Mouse (Mus musculus): ENCODE measurements around the gene Cep250. TPM values are rescaled to one million over a fixed set of nuclear protein-coding genes. Genes with fewer than 3 reads are reported as not detected.

Gene Cep250
- total RNA-seq, 2 experiments from 2014 or later, result 22.2 to 23.9 TPM

- intact Hi-C loops (cut with DNase I), result loop anchor here (10.0 kb wide), 1 partner anchor 175 kb away; no protein-coding TSS in a partner anchor
- DNase-seq, result no peak
These were observed 3.7 kb downstream of the Cep250 start for GRCm38 (mm10) chr2:155959981-155960380.

- intact Hi-C loops (cut with DNase I), result loop anchor here (10.0 kb wide), 1 partner anchor 173 kb away; no protein-coding TSS in a partner anchor
- DNase-seq, result peak; percentile 45
These were observed 5.6 kb downstream of the Cep250 start for GRCm38 (mm10) chr2:155961862-155962261.

- DNase-seq, result no peak
These were observed 6.7 kb downstream of the Cep250 start for GRCm38 (mm10) chr2:155962991-155963390.

GRCm38 (mm10) chr2:155973348-155973747 is 17.1 kb downstream of the Cep250 start:
- DNase-seq, result no peak
- intact Hi-C loops (cut with DNase I), result loop anchor here (10.0 kb wide), 1 partner anchor 191 kb away; no protein-coding TSS in a partner anchor

More at GRCm38 (mm10) chr2:155962991-155963390, 6.7 kb downstream of the Cep250 start:
- intact Hi-C loops (cut with DNase I), result loop anchor here (10.0 kb wide), 1 partner anchor 172 kb away; no protein-coding TSS in a partner anchor

GRCm38 (mm10) chr2:155974087-155974731 is 18.0 kb downstream of the Cep250 start:
- no peak for DNase-seq
- intact Hi-C loops (cut with DNase I), result loop anchor here (10.0 kb wide), 1 partner anchor 191 kb away; no protein-coding TSS in a partner anchor

- intact Hi-C loops (cut with DNase I), result loop anchor here (10.0 kb wide), 1 partner anchor 185 kb away; no protein-coding TSS in a partner anchor
These were observed 23.2 kb downstream of the Cep250 start for GRCm38 (mm10) chr2:155979328-155979991.

GRCm38 (mm10) chr2:155985776-155986175 is 29.5 kb downstream of the Cep250 start:
- DNase-seq, result no peak
- intact Hi-C loops (cut with DNase I), result no loop called here

More at GRCm38 (mm10) chr2:155979328-155979991, 23.2 kb downstream of the Cep250 start:
- DNase-seq, result no peak

- no peak for DNase-seq
- intact Hi-C loops (cut with DNase I), result no loop called here
These were observed 30.9 kb downstream of the Cep250 start for GRCm38 (mm10) chr2:155987131-155987530.

- peak; percentile 39 for DNase-seq
- intact Hi-C loops (cut with DNase I), result no loop called here
These were observed 32.8 kb downstream of the Cep250 start for GRCm38 (mm10) chr2:155989085-155989484.

GRCm38 (mm10) chr2:155991151-155991550 is 34.9 kb downstream of the Cep250 start:
- intact Hi-C loops (cut with DNase I), result no loop called here
- peak; percentile 64 for DNase-seq

- intact Hi-C loops (cut with DNase I), result no loop called here
- DNase-seq, result peak; percentile 96
These were observed 35.6 kb downstream of the Cep250 start for GRCm38 (mm10) chr2:155991863-155992321.

- intact Hi-C loops (cut with DNase I), result no loop called here
- DNase-seq, result peak; percentile 17
These were observed 49.1 kb downstream of the Cep250 start for GRCm38 (mm10) chr2:156005393-156005792.

- intact Hi-C loops (cut with DNase I), result no loop called here
- DNase-seq, result peak; percentile 98
These were observed 51.8 kb downstream of the Cep250 start, which contains the start of the genes 6430550D23Rik and Ergic3 for GRCm38 (mm10) chr2:156007888-156008532. Gene 6430550D23Rik, minus strand, starts transcription at chr2:156007977. Gene Ergic3, plus strand, starts transcription at chr2:156008045.

- intact Hi-C loops (cut with DNase I), result no loop called here
- DNase-seq, result no peak
These were observed 61.8 kb downstream of the Cep250 start for GRCm38 (mm10) chr2:156018106-156018505.

GRCm38 (mm10) chr2:156021219-156021618 is 65.0 kb downstream of the Cep250 start:
- intact Hi-C loops (cut with DNase I), result no loop called here
- DNase-seq, result no peak

- intact Hi-C loops (cut with DNase I), result no loop called here
- DNase-seq, result no peak
These were observed 65.5 kb downstream of the Cep250 start for GRCm38 (mm10) chr2:156021765-156022164.

GRCm38 (mm10) chr2:156025482-156025881 is 69.2 kb downstream of the Cep250 start:
- no peak for DNase-seq
- intact Hi-C loops (cut with DNase I), result no loop called here

- intact Hi-C loops (cut with DNase I), result no loop called here
- DNase-seq, result no peak
These were observed 83.1 kb downstream of the Cep250 start for GRCm38 (mm10) chr2:156039390-156039789.

- DNase-seq, result no peak
- intact Hi-C loops (cut with DNase I), result no loop called here
These were observed 86.6 kb downstream of the Cep250 start for GRCm38 (mm10) chr2:156042903-156043302.

GRCm38 (mm10) chr2:156047929-156048328 is 91.7 kb downstream of the Cep250 start:
- DNase-seq, result no peak
- intact Hi-C loops (cut with DNase I), result no loop called here

Data from left cerebral cortex, postnatal 4 days (tissue).